Mouse (Mus musculus): ENCODE data around the gene Iffo1.
"Not testable (repeated sequence)": the region's sequence is repeated elsewhere in the genome, so short reads cannot be mapped to it uniquely, and the experiment has no call there.

Iffo1 gene

DNA sequence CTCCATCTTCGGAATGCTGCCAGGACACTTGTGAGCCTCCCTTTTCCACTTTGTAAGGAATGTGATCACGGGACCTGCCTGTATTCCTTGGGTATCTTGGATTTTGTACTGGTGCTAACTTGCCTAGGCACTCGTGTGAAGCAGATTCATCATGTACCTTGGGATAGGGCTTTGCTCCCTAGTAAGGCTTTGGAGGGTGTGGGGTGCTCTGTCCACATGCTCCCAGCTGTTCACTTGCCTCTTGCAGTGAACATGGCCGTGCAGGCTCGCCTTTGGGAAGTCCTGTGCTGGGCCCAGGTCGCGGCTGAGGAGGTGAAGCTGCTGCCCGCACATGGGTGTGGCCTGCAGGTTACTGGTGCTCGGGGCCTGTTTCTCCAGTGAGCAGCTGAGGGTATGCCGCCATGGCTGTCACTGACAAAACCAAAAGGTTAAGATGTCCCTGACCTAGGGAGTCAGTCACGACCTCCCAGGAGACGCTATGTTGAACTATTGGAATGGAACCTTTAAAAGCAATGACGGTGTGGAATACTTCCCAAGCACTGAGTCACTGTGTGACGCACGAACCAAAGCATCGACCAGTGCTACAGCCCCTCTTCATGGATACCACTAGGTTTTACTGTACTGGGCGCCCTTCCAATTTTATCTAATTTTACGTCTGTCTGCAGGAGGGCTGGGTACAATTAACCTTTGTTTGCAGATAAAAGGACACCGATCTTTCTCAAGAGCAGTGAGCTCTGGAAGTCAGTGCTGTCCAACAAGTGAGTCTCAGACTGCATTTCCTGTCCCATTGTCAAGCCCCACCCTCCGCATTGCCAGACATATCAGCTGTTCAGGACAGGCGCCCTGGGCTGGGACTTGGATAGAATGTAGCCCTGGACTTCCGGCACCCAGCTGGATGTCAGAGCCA, 16.1 kb downstream of the Iffo1 start:
- peak; percentile 86 for DNase-seq (ENCODE audit: extremely low read depth, low read depth)

DNA sequence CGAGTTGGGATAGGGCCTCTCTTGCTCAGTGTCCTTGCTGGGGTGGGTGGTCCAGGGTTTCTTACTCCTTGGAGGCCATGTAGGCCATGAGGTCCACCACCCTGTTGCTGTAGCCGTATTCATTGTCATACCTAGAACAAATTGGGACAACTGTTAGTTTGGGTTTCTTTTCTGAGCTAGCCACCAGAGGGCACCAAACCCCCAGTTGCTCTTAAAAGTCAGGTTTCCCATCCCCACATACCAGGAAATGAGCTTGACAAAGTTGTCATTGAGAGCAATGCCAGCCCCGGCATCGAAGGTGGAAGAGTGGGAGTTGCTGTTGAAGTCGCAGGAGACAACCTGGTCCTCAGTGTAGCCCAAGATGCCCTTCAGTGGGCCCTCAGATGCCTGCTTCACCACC, 16.9 kb downstream of the Iffo1 start:
- peak; percentile 62 for DNase-seq (ENCODE audit: extremely low read depth, low read depth)

GRCm38 (mm10) chr6:125162615-125163305, 17.7 kb downstream of the Iffo1 start:
- not testable (repeated sequence) for DNase-seq (ENCODE audit: extremely low read depth, low read depth)

- no peak for DNase-seq (ENCODE audit: extremely low read depth, low read depth)
Observed at GRCm38 (mm10) chr6:125163801-125164657, 19.0 kb downstream of the Iffo1 start.

DNA sequence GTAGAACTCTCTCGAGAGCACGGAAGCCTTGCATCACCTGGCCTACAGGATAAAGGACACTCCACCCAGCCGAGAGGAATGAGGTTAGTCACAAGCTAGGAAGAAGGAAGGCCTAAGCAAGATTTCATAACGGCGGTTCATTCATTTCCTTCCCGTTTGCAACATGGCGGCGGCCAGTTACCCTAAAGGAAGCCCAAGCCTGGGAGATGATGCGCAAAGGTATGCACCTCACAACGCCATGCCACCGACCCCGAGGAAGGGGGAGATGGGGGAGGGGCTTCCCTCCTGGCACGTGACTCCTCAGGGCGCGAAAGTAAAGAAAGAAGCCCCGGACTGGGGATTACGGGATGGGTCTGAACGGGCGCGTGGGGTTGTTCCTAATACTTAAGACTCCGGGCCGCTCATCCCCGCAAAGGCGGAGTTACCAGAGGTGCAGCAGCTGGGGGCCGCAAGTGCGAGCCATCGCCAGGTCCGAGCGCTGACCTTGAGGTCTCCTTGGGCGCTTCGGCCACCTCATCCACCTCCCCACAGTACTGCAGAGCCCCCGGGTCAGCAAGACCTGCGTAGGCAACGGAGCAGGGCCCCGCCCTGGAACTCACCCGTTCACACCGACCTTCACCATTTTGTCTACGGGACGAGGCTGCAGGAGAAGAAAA, 19.8 kb downstream of the Iffo1 start:
- DNase-seq (ENCODE audit: extremely low read depth, low read depth) = no peak

GRCm38 (mm10) chr6:125165328-125165891, 20.4 kb downstream of the Iffo1 start:
- peak; percentile 95 for DNase-seq (ENCODE audit: extremely low read depth, low read depth)

GRCm38 (mm10) chr6:125166051-125166751, 21.2 kb downstream of the Iffo1 start, which contains the start of gene Gapdh:
Gene Gapdh, minus strand, starts transcription at chr6:125166467.
- DNase-seq (ENCODE audit: extremely low read depth, low read depth) = no peak

DNA sequence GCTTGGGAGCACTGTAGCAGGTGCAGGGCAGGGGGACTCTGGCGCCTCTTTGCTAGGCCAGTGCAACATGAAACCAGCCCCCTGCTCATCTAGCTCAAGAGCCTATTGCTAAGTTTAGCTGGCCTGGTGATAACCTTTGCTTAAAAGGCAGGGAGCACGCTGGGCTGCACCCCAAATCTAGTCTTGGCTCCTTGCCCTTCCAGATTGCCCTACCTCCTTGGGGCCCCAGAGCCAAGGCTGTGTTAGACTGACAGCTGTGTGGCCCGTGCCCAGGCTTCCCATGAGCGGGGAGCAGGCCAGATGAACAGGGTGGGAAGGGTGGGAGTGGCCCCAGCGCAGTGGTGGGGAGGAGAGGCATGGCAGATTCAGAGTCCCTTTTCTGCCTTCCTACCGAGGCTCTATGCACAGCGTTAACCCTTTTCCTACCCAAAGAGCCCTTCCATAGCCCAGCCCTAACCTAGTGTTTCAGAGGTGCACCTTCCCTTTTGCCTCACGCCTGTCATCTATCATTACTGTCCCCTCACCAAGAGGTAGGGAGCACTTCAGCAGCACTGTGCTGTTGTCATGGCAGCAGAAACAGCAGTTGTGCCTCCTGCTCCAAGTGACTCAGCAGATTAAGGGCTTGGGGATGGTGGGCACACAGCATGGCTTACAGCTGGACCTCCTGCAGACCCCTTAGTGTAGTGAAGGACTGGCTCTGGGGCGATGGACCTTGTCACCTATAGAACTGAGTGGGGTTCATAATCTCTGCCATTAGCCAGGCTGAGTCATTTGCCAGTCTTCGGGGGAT, 22.0 kb downstream of the Iffo1 start:
- DNase-seq (ENCODE audit: extremely low read depth, low read depth) = no peak

DNA sequence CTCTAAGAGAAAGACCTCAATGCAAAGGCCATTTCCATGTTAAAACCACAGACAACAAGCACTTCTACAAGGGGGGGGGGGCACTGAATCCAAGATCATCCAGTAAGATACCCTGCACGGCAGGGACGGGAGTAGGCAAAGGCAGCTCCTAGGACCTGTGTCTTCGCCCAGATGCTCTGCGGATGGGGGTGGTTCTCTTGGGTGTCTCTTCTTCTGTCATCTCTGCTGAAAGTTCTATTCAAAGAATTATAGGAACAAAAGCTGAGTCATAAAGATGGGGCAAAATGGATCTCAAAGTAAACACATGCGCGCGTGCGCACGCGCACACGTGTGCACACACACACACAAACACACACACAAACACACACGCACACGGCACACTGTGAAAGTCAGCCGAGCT, 23.0 kb downstream of the Iffo1 start:
- no peak for DNase-seq (ENCODE audit: extremely low read depth, low read depth)

DNA sequence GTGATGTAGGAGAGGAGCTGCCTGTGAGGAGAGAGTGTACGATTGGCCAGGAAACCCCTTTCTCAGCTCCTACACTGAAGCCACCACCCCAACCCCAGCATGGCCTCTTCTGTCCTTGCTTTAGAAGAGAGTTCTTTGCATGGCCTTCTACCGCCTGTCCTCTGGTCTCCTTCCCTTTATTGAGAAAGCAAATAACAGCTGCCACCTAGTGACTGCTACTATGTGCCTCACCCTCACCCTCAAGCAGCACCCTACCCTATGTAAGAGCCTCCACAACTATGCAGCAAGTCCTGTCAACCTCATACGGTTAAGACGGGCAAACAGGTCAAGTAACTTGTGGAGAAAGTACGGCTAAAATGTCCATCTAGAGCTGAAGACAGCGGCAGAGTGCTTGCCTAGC, 25.2 kb downstream of the Iffo1 start:
- DNase-seq (ENCODE audit: extremely low read depth, low read depth) = no peak

DNA sequence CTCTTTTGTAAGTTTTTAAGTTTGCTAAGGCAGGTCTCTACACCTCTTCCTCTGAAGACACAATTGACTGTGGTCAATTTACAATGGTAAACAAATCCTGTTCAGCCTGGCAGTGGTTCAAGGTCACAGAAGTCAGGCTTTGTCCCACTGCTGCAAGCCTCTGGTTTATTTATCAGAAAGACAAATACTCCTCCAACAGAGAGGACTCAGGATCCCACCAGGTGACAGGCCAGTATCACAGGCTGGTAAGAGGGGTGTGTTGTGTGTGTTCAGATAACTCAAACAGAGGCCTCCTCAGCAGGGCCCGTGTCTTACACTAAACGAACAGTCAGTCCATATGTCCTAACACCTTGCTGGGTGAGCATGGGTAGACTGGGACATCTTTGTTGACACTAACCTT, 27.4 kb downstream of the Iffo1 start:
- DNase-seq (ENCODE audit: extremely low read depth, low read depth) = no peak

DNA sequence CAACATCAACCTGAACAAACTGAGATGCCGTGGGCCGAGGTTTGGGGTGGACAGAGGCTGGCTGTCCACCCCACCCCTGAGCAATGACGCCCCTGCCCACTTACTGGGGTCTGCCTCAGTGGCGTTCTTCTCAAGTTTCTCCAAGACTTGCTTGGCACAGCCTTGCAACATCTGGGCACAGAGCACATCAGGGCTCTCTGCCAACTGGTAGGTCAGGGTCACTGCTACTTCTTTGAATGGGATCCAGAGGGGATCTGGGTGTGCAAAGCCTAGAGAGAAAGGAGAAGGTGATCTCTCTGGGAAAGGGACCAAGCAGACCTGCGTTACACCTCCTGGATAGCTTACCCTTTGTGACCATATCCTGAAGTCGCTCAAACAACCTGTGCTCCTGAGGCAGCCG, 28.2 kb downstream of the Iffo1 start:
- DNase-seq (ENCODE audit: extremely low read depth, low read depth) = no peak

GRCm38 (mm10) chr6:125175469-125175868, 30.4 kb downstream of the Iffo1 start:
- DNase-seq (ENCODE audit: extremely low read depth, low read depth) = no peak

DNA sequence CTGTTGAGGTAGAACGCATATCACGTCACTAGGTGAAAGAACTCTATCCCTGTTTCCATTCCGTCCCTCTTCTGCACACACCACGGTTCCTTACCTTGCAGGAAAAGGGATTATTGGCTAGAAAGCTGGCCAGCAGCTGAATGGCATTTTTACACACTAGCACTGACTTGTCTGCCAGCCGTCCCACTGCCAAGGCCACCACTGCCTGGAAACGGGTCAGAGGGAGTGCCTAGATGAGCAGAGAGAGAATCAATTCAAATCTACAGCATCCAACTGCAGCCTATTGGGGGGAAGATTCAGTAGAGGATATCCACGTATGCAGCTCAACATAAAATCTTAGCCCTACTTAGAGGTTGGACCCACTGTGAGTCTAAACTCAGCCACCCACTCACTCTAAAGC, 34.6 kb downstream of the Iffo1 start:
- no peak for DNase-seq (ENCODE audit: extremely low read depth, low read depth)

GRCm38 (mm10) chr6:125182133-125182532, 37.1 kb downstream of the Iffo1 start:
- no peak for DNase-seq (ENCODE audit: extremely low read depth, low read depth)

GRCm38 (mm10) chr6:125186203-125186602, 41.2 kb downstream of the Iffo1 start:
- DNase-seq (ENCODE audit: extremely low read depth, low read depth) = no peak

DNA sequence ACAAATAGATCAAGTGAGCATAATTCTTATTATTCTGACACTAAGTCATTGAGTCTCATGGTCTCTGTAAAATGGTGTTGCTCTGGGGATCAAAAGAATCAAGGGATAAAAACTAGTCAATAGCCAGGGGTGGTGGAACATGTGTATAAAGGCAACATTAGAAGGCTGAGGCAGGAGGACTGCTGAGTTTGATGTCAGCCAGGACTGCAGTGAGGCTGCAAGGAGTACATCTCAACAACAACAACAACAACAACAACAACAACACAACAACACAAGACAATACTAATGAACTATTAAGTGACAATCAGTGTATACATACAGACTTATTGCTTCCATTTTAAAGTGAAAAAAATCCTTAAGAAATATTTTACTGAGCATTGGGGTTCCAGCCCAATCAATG, 45.8 kb downstream of the Iffo1 start:
- DNase-seq (ENCODE audit: extremely low read depth, low read depth) = peak; percentile 14

- peak; percentile 92 for DNase-seq (ENCODE audit: extremely low read depth, low read depth)
Observed at GRCm38 (mm10) chr6:125191332-125192015, 46.4 kb downstream of the Iffo1 start, which contains the start of the genes Ncapd2 and Mrpl51. Gene Ncapd2, minus strand, starts transcription at chr6:125191701. Gene Mrpl51, plus strand, starts transcription at chr6:125191801.
